Mouse (Mus musculus): Measurements from ENCODE around the gene Gm10309.

DNA sequence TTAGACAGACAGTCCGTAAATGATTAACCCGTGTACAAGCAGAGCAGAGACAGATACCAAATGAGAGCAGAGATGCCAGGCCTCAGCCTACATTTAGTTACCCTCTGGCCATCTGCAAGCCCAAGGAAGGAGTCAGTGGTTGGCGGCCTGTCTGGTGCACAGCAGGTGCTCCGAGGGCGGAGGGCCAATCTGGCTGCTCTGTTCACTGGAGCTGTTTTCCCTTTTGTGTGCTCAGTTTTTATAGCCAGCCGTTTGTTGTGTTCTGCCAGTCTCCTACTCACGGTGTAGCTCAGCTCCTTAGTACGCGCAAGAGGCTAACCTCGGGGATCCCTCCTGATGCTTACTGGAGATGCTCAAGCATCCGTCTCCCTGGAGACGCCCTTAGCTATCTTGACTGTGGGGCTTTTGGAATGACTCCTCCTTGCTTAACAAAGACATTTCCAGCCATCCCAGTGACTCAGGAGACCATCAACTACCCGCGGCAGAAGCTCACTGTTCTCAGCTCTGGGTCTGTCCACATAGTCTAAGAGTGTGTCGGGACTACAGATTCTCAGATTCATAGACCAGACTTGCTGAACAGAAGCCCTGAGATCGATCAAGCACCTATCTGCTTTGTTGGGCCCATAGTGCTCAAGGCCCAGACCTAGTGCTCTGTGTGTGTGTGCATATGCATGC, 40.2 kb downstream of the Gm10309 start:
- TF ChIP-seq EP300 (IDR thresholded peaks at IDR 0.05; ENCODE audit: low read depth) (no peak), CTCF (IDR thresholded peaks at IDR 0.05; ENCODE audit: low read depth) (no peak)
